Mouse (Mus musculus) ES-Bruce4 (cell line): ENCODE data around the gene Lmtk2. TPM values are rescaled to one million over a fixed set of nuclear protein-coding genes. Genes with fewer than 3 reads are reported as not detected.

ENCODE experiments used
- H3K27ac ChIP-seq: 2 replicates; pipeline ENCODE4 v1.5.1; 2012; ENCODE audit warnings: low read length, inconsistent platforms; ENCODE audit not compliant: insufficient read depth
- H3K27me3 ChIP-seq: 2 replicates; pipeline ENCODE4 v1.6.1; 2012; ENCODE audit warnings: mild to moderate bottlenecking, low read length, inconsistent platforms; ENCODE audit not compliant: control insufficient read depth, poor library complexity, insufficient read depth, severe bottlenecking
- H3K36me3 ChIP-seq: 2 replicates; pipeline ENCODE4 v1.6.1; 2012; ENCODE audit warnings: inconsistent platforms, mild to moderate bottlenecking, low read length, moderate library complexity; ENCODE audit not compliant: control insufficient read depth, poor library complexity, insufficient read depth, severe bottlenecking
- H3K4me1 ChIP-seq: one replicate; pipeline ENCODE4 v1.8.1; 2011; ENCODE audit warnings: low read length; ENCODE audit not compliant: control insufficient read depth, insufficient read depth
- H3K4me3 ChIP-seq: 2 replicates; pipeline ENCODE4 v1.5.1; 2011; ENCODE audit warnings: low read depth, mild to moderate bottlenecking, low read length
- H3K9ac ChIP-seq: 2 replicates; pipeline ENCODE4 v1.6.1; 2012; ENCODE audit warnings: low read depth, mild to moderate bottlenecking, inconsistent platforms; ENCODE audit not compliant: poor library complexity, severe bottlenecking
- H3K9me3 ChIP-seq: replicated peaks from 2 replicates; pipeline ENCODE4 v1.6.1; 2012; ENCODE audit warnings: mild to moderate bottlenecking, low read length, inconsistent platforms; ENCODE audit not compliant: control insufficient read depth, poor library complexity, insufficient read depth, severe bottlenecking
- CTCF ChIP-seq: IDR thresholded peaks from one replicate; pipeline ENCODE4 v1.8.1; 2011; ENCODE audit warnings: low read depth, low read length
- EP300 ChIP-seq: IDR thresholded peaks from 2 replicates; pipeline ENCODE4 v1.6.1; 2011; ENCODE audit warnings: low read depth, low read length; ENCODE audit not compliant: insufficient read depth
- POLR2A ChIP-seq: IDR thresholded peaks from one replicate; pipeline ENCODE4 v1.8.1; 2011; ENCODE audit warnings: low read length; ENCODE audit not compliant: insufficient read depth
- polyA plus RNA-seq: library from polyadenylated mRNA; stranded (reverse); fragments of >200 nt; gene quantifications from 2 replicates; pipeline ENCODE4 v1.2.4, GENCODE M21; 2011; ENCODE audit warnings: low read depth; ENCODE audit not compliant: missing spikeins, insufficient read depth, insufficient read length

Lmtk2 gene
- 46.2 and 47.1 TPM in 2 replicates for polyA plus RNA-seq

- Histone ChIP-seq H3K9ac (peak within 1 kb of the TSS; percentile 71), H3K27me3 (no peaks in the 10 kb centered on the region), H3K27ac (no peak within 1 kb of the TSS), H3K36me3 (no peaks in the 10 kb centered on the region), H3K4me1 (peaks cover 7% of the 10 kb centered on the region), H3K4me3 (peak within 1 kb of the TSS; percentile 80), H3K9me3 (no peaks in the 10 kb centered on the region)
- TF ChIP-seq POLR2A (no peak), CTCF (peak; percentile 88)
Measured at GRCm38 (mm10) chr5:144100149-144100935, at the start of gene Lmtk2. Gene Lmtk2 (plus strand): TSS chr5:144100436.

DNA sequence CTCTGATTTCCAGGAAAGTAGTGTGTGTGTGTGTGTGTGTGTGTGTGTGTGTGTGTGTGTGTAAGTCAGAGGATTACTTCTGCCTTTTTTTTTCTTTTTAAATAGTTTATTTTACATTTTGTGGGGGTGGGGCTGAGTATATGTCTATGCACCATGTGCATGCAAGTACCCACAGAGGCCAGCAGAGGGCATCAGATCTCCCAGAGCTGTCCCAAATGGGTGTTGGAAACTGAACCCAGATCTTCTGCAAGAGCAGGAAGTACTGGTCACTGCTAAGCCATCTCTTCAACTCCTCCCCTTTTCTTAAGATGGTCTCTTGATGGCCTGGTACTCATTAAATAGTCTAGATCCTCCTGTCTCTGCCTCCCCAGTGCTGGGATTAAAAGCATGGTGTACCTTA lies 49.0 kb upstream of the Lmtk2 start:
- Histone ChIP-seq H3K4me1 (peaks cover 2% of the 10 kb centered on the region), H3K27me3 (no peaks in the 10 kb centered on the region), H3K36me3 (no peaks in the 10 kb centered on the region), H3K9me3 (no peaks in the 10 kb centered on the region), H3K27ac (no peak overlapping the region), H3K9ac (no peak overlapping the region), H3K4me3 (no peak overlapping the region)
- no peak for TF ChIP-seq EP300
- TF ChIP-seq POLR2A, result no peak
- TF ChIP-seq CTCF, result peak; percentile 77

- H3K27me3 ChIP-seq, result no peaks in the 10 kb centered on the region
- no peaks in the 10 kb centered on the region for H3K4me1 ChIP-seq
- H3K9me3 ChIP-seq, result no peaks in the 10 kb centered on the region
- no peak overlapping the region for H3K27ac ChIP-seq
- no peak overlapping the region for H3K9ac ChIP-seq
- H3K4me3 ChIP-seq, result no peak overlapping the region
- no peaks in the 10 kb centered on the region for H3K36me3 ChIP-seq
- TF ChIP-seq POLR2A, result no peak
Measured at GRCm38 (mm10) chr5:144053450-144053849, 46.8 kb upstream of the Lmtk2 start.

DNA sequence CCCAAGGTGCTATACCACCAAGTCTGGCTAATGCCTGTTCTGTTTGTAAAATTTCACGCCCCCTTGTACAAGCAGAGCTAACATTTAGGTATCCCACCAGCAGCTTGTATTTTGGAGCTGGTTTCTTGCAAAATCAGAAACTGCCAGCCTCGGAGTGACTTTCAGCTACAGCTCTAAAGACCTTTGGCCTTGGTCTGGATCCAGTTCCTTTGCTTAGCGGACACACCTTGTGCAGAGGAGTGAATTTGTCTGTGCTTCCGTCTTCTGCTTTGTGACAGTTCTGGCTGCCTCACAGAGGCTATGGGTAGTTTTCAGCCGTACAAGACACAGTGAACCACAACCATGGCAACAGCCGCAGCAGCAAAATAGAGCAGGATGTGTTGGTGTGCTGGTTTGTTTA lies 45.9 kb upstream of the Lmtk2 start:
- Histone ChIP-seq H3K27ac (no peak overlapping the region), H3K27me3 (no peaks in the 10 kb centered on the region), H3K9ac (no peak overlapping the region), H3K9me3 (no peaks in the 10 kb centered on the region), H3K4me3 (no peak overlapping the region), H3K4me1 (no peaks in the 10 kb centered on the region), H3K36me3 (no peaks in the 10 kb centered on the region)
- TF ChIP-seq EP300, result no peak
- TF ChIP-seq POLR2A, result no peak
- no peak for TF ChIP-seq CTCF

- Histone ChIP-seq H3K27ac (no peak overlapping the region), H3K4me3 (no peak overlapping the region), H3K4me1 (no peaks in the 10 kb centered on the region), H3K9ac (no peak overlapping the region), H3K36me3 (no peaks in the 10 kb centered on the region), H3K9me3 (no peaks in the 10 kb centered on the region), H3K27me3 (no peaks in the 10 kb centered on the region)
- no peak for TF ChIP-seq CTCF
- no peak for TF ChIP-seq POLR2A
- TF ChIP-seq EP300, result no peak
Measured at GRCm38 (mm10) chr5:144064093-144064492, 36.1 kb upstream of the Lmtk2 start.

DNA sequence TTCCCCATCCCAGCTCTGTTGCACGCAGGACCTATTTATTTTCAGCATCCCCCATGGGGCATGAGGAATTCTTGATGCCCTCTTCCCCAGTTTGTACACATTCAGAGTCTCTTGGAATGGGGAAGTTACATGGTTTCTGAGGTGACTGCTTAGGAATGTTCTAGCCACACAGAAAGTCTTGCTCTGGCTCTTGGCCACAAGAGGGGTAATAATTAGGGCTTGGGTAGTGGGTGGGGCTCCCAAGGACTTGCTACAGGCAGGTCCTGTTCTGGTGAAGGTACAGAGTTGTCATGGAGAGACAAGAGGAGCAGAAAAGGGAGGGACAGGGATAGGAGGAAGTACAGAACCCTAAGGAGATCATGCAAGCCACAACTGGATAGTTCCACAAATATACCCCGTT lies 34.2 kb upstream of the Lmtk2 start:
- H3K9ac ChIP-seq, result no peak overlapping the region

More for the DNA sequence above, 34.2 kb upstream of the Lmtk2 start:
- no peaks in the 10 kb centered on the region for H3K36me3 ChIP-seq
- no peaks in the 10 kb centered on the region for H3K4me1 ChIP-seq
- no peaks in the 10 kb centered on the region for H3K9me3 ChIP-seq
- H3K27ac ChIP-seq, result no peak overlapping the region
- TF ChIP-seq POLR2A, result no peak
- TF ChIP-seq EP300, result no peak
- TF ChIP-seq CTCF, result no peak
- no peak overlapping the region for H3K4me3 ChIP-seq
- no peaks in the 10 kb centered on the region for H3K27me3 ChIP-seq
